Mouse (Mus musculus): ENCODE data around the gene Tmem178. TPM values are rescaled to one million over a fixed set of nuclear protein-coding genes. Genes with fewer than 3 reads are reported as not detected.
A peak's percentile ranks its signal among the peaks of the same experiment; 100 is the strongest.

Gene Tmem178
- polyA plus RNA-seq, 1 experiment: 19.9 TPM

- H3K4me3 ChIP-seq (ENCODE audit: insufficient read depth, low read depth, low read length): no peak overlapping the region
- no peaks in the 10 kb centered on the region for H3K27me3 ChIP-seq (replicated peaks; ENCODE audit: control insufficient read depth, insufficient read depth, low read length)
- H3K4me1 ChIP-seq (ENCODE audit: control insufficient read depth, insufficient read depth, low read length): no peaks in the 10 kb centered on the region
- H3K27ac ChIP-seq (ENCODE audit: insufficient read depth, low read depth, low read length): no peak overlapping the region
- no peaks in the 10 kb centered on the region for H3K36me3 ChIP-seq (ENCODE audit: control insufficient read depth, insufficient read depth, low read length)
- TF ChIP-seq POLR2A (IDR thresholded peaks at IDR 0.05; ENCODE audit: low read depth, low read length): no peak
- WGBS: 77% methylated on average over 10 of the region's 10 CpGs
- no peak for DNase-seq
Observed at GRCm38 (mm10) chr17:81009112-81009511, 64.7 kb downstream of the Tmem178 start.

DNA sequence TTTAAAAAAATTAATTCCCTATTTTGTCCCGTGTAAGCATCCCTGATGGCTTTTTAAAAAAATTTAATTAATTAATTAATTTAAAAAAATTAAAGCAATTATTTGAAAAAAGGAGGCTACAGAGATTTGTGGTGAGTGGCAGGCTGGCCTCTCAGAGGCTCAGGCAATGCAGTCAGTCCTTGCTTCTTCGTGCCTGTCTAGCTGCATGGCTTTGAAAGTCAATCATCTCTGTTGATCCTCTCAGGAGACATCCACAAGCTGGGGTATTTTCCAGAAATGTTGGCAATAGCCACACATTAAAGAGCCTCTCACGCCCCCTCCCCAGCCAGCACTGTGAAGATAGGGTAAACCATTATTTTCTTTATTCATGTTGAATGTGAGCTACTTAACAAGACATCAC, 65.8 kb downstream of the Tmem178 start:
- Histone ChIP-seq H3K4me3 (ENCODE audit: insufficient read depth, low read depth, low read length) (no peak overlapping the region), H3K36me3 (ENCODE audit: control insufficient read depth, insufficient read depth, low read length) (no peaks in the 10 kb centered on the region), H3K4me1 (ENCODE audit: control insufficient read depth, insufficient read depth, low read length) (no peaks in the 10 kb centered on the region), H3K27ac (ENCODE audit: insufficient read depth, low read depth, low read length) (no peak overlapping the region), H3K27me3 (replicated peaks; ENCODE audit: control insufficient read depth, insufficient read depth, low read length) (no peaks in the 10 kb centered on the region)
- DNase-seq: no peak
- 65% methylated on average over 3 of the region's 3 CpGs for WGBS
- TF ChIP-seq CTCF (conservative IDR thresholded peaks at IDR 0.05; ENCODE audit: insufficient read depth, insufficient read length, low read depth, low read length) (no peak), POLR2A (IDR thresholded peaks at IDR 0.05; ENCODE audit: low read depth, low read length) (no peak)

DNA sequence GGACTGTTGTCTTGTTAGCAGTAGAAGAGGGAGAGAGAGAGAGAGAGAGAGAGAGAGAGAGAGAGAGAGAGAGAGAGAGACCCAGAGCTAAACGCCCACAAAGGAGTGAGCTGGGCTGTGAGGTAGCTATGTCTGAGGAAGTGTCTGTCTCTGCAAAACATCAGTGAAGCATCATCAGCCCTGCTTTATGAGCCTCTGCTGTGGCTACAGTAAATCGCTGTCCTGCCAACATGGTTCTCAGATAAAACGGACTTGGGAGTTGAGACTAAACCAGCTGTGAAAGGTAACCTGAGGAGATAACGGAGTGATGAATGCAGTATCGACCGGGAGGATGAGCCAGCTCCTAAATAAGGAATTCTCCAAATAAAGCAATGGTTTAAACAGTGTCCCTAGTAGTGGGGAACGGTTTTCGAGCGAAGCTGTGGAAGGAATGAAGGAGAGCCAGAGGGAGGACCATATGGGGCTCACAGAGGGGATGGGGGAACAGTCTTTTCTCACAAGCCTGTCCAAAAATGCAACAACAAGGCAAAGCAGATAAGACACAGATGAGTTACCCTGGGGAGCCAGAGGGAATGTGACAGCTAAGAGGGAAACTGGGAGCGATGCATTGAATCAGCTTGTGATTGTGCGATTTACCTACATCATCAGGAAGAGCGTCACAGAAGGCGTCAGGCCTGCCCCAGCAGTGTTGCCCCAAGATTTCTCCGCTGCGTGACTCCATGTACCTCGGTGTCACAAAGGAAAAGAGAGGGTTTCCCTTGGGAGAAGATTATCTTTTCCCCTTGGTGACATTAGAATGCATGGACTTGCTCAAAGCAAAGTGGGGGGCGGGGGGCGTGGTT, 66.6 kb downstream of the Tmem178 start:
- Histone ChIP-seq H3K27ac (ENCODE audit: insufficient read depth, low read depth, low read length) (no peak overlapping the region), H3K4me3 (ENCODE audit: insufficient read depth, low read depth, low read length) (no peak overlapping the region), H3K36me3 (ENCODE audit: control insufficient read depth, insufficient read depth, low read length) (no peaks in the 10 kb centered on the region), H3K4me1 (ENCODE audit: control insufficient read depth, insufficient read depth, low read length) (no peaks in the 10 kb centered on the region), H3K27me3 (replicated peaks; ENCODE audit: control insufficient read depth, insufficient read depth, low read length) (no peaks in the 10 kb centered on the region)
- no peak for DNase-seq
- TF ChIP-seq POLR2A (IDR thresholded peaks at IDR 0.05; ENCODE audit: low read depth, low read length) (no peak), CTCF (conservative IDR thresholded peaks at IDR 0.05; ENCODE audit: insufficient read depth, insufficient read length, low read depth, low read length) (no peak)
- WGBS: 71% methylated on average over 18 of the region's 18 CpGs

GRCm38 (mm10) chr17:81015814-81016447, 71.5 kb downstream of the Tmem178 start:
- Histone ChIP-seq H3K36me3 (ENCODE audit: control insufficient read depth, insufficient read depth, low read length) (no peaks in the 10 kb centered on the region), H3K27ac (ENCODE audit: insufficient read depth, low read depth, low read length) (no peak overlapping the region), H3K4me1 (ENCODE audit: control insufficient read depth, insufficient read depth, low read length) (no peaks in the 10 kb centered on the region), H3K4me3 (ENCODE audit: insufficient read depth, low read depth, low read length) (no peak overlapping the region), H3K27me3 (replicated peaks; ENCODE audit: control insufficient read depth, insufficient read depth, low read length) (no peaks in the 10 kb centered on the region)
- peak; percentile 72 for TF ChIP-seq CTCF (conservative IDR thresholded peaks at IDR 0.05; ENCODE audit: insufficient read depth, insufficient read length, low read depth, low read length)
- TF ChIP-seq POLR2A (IDR thresholded peaks at IDR 0.05; ENCODE audit: low read depth, low read length): no peak
- 34% methylated on average over 4 of the region's 4 CpGs for WGBS
- DNase-seq: peak; percentile 72

DNA sequence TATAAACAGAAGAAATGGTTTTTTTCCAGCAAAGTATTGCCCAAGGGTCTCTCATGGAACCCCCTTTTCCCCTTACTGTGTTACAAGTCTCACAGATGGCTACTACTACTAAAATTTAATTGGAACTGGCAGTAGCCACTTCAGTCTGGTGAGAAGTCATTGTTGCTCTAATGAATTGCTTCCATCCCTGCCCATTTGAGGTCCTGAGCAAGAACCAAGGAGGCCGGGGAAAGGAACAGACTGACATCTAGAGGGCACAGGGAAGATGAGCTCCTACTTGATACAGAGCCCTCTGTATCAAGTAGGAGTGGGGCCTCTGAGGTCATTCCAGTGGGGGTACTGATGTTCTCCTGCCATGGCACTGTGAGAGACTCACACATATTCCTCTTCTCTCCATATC, 72.7 kb downstream of the Tmem178 start:
- 56% methylated on average over 1 of the region's 1 CpGs for WGBS
- DNase-seq: peak; percentile 11
- Histone ChIP-seq H3K4me1 (ENCODE audit: control insufficient read depth, insufficient read depth, low read length) (no peaks in the 10 kb centered on the region), H3K36me3 (ENCODE audit: control insufficient read depth, insufficient read depth, low read length) (no peaks in the 10 kb centered on the region), H3K4me3 (ENCODE audit: insufficient read depth, low read depth, low read length) (no peak overlapping the region), H3K27ac (ENCODE audit: insufficient read depth, low read depth, low read length) (no peak overlapping the region), H3K27me3 (replicated peaks; ENCODE audit: control insufficient read depth, insufficient read depth, low read length) (no peaks in the 10 kb centered on the region)
- TF ChIP-seq CTCF (conservative IDR thresholded peaks at IDR 0.05; ENCODE audit: insufficient read depth, insufficient read length, low read depth, low read length) (peak; percentile 42), POLR2A (IDR thresholded peaks at IDR 0.05; ENCODE audit: low read depth, low read length) (no peak)

- 87% methylated on average over 6 of the region's 6 CpGs for WGBS
- no peak for DNase-seq
- H3K4me3 ChIP-seq (ENCODE audit: insufficient read depth, low read depth, low read length): no peak overlapping the region
- no peak overlapping the region for H3K27ac ChIP-seq (ENCODE audit: insufficient read depth, low read depth, low read length)
- H3K27me3 ChIP-seq (replicated peaks; ENCODE audit: control insufficient read depth, insufficient read depth, low read length): no peaks in the 10 kb centered on the region
- peaks cover 2% of the 10 kb centered on the region for H3K36me3 ChIP-seq (ENCODE audit: control insufficient read depth, insufficient read depth, low read length)
- TF ChIP-seq POLR2A (IDR thresholded peaks at IDR 0.05; ENCODE audit: low read depth, low read length) (no peak), CTCF (conservative IDR thresholded peaks at IDR 0.05; ENCODE audit: insufficient read depth, insufficient read length, low read depth, low read length) (no peak)
- no peaks in the 10 kb centered on the region for H3K4me1 ChIP-seq (ENCODE audit: control insufficient read depth, insufficient read depth, low read length)
Observed at GRCm38 (mm10) chr17:81027331-81027730, 82.9 kb downstream of the Tmem178 start.

GRCm38 (mm10) chr17:81031830-81032442, 87.5 kb downstream of the Tmem178 start:
- Histone ChIP-seq H3K36me3 (ENCODE audit: control insufficient read depth, insufficient read depth, low read length) (peaks cover 2% of the 10 kb centered on the region), H3K4me3 (ENCODE audit: insufficient read depth, low read depth, low read length) (no peak overlapping the region), H3K27me3 (replicated peaks; ENCODE audit: control insufficient read depth, insufficient read depth, low read length) (no peaks in the 10 kb centered on the region), H3K27ac (ENCODE audit: insufficient read depth, low read depth, low read length) (no peak overlapping the region), H3K4me1 (ENCODE audit: control insufficient read depth, insufficient read depth, low read length) (no peaks in the 10 kb centered on the region)
- WGBS: 95% methylated on average over 3 of the region's 3 CpGs
- no peak for TF ChIP-seq POLR2A (IDR thresholded peaks at IDR 0.05; ENCODE audit: low read depth, low read length)
- no peak for TF ChIP-seq CTCF (conservative IDR thresholded peaks at IDR 0.05; ENCODE audit: insufficient read depth, insufficient read length, low read depth, low read length)
- no peak for DNase-seq

Measured in kidney, adult 2 months (tissue).